9 mouse cellular contexts compared by ENCODE assay signal in the genomic region with DNA sequence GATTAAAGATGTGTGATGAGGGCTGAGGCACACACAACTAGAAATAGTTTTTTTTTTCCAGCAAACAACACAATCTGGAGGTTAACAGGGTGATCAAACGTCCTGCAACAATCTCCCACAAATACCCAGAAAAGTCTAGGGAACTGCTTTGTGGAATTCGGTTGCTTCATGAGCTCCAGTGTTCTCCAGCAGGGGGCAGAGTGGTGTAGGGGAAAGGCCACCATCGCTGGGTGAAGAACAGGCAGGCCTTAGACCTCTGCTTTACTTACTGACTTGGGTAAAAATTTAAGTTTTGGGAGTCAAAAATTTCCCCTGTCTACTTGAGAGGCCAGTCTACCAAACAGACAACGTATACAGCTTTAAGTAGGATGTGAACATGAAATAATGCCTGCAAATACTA. TPM values are rescaled to one million over a fixed set of nuclear protein-coding genes. Genes with fewer than 3 reads are reported as not detected.
DNase-seq lines count a peak whose midpoint lies in the region; ATAC-seq and TF ChIP-seq lines count a peak whose summit lies in the region.
"Had no signal": no experiment of that assay in that cellular context is flagged by ENCODE, and none has a peak within 500 bp of the region (broad histone marks: within the 10 kb centered on the region; RNA-seq: fewer than 3 reads in every experiment).

No protein-coding gene starts in this region.

- peak; percentile 90 for TF ChIP-seq CTCF in lung, embryonic 14.5 days (IDR thresholded peaks at IDR 0.05; ENCODE audit: low read depth)

- H3K4me1 ChIP-seq in lung, embryonic 14.5 days (ENCODE audit: insufficient read depth), result peaks cover 4% of the 10 kb centered on the region; the same call in 1 of the 2 replicates
- H3K4me1 ChIP-seq: neural tube, embryonic 13.5 days had no signal

- H3K27me3 ChIP-seq in lung, embryonic 14.5 days (ENCODE audit: insufficient read depth, low read length), result no peaks in the 10 kb centered on the region
- H3K27me3 ChIP-seq: neural tube, embryonic 13.5 days had no signal

- H3K36me3 ChIP-seq in lung, embryonic 14.5 days (ENCODE audit: insufficient read depth), result no peaks in the 10 kb centered on the region
- H3K36me3 ChIP-seq: neural tube, embryonic 13.5 days had no signal

- H3K9me3 ChIP-seq in lung, embryonic 14.5 days (ENCODE audit: low read depth, low read length), result no peaks in the 10 kb centered on the region
- H3K9me3 ChIP-seq: neural tube, embryonic 13.5 days had no signal

- peak; percentile 76 for DNase-seq in 416B (ENCODE audit: low read depth)
- DNase-seq in brain, adult 2 months (ENCODE audit: low read depth, low spot score), result peak; percentile 82
- peak; percentile 75 for DNase-seq in forelimb bud, embryonic 11.5 days (ENCODE audit: low read depth, low spot score)
- peak; percentile 90 for DNase-seq in kidney, postnatal 10 days
- peak; percentile 89 for DNase-seq in lung, embryonic 14.5 days
- peak; percentile 83 for DNase-seq in right cerebral cortex, postnatal 14 days
- peak; percentile 85 for DNase-seq in urinary bladder, postnatal 14 days (ENCODE audit: low spot score)

- no peak overlapping the region for H3K27ac ChIP-seq in lung, embryonic 14.5 days (ENCODE audit: low read depth)
- H3K27ac ChIP-seq: neural tube, embryonic 13.5 days had no signal

- WGBS in lung, embryonic 14.5 days, result 7% methylated on average over 4 of the region's 4 CpGs

- H3K4me3 ChIP-seq in lung, embryonic 14.5 days (ENCODE audit: low read depth, low read length), result no peak overlapping the region
- H3K4me3 ChIP-seq: neural tube, embryonic 13.5 days had no signal

- ATAC-seq in CD4-positive, CD25-positive, alpha-beta regulatory T cell, adult 4 months, result peak; percentile 67
- no peak for ATAC-seq in lung, embryonic 14.5 days (ENCODE audit: insufficient read depth)

- no peak overlapping the region for H3K4me2 ChIP-seq in lung, embryonic 14.5 days
- H3K4me2 ChIP-seq: neural tube, embryonic 13.5 days had no signal

- no peak overlapping the region for H3K9ac ChIP-seq in lung, embryonic 14.5 days
- H3K9ac ChIP-seq: neural tube, embryonic 13.5 days had no signal

RNA-seq across cellular contexts. Expression of a gene that starts 8.2 kb away (rescaled TPM):
- polyA plus RNA-seq in CD4-positive, CD25-positive, alpha-beta regulatory T cell, adult 4 months (2017; shearing (Covaris generic)), result 10 to 100 TPM; 11.8 to 14.6 TPM
- 13.7 and 14.7 TPM in 2 replicates for polyA plus RNA-seq in lung, embryonic 14.5 days (2014; fragmentation: Nextera tagmentation; extraction: Ambion mirVana)

RNA-seq across cellular contexts. Expression of a gene that starts 39.1 kb away (rescaled TPM):
- not detected for polyA plus RNA-seq in CD4-positive, CD25-positive, alpha-beta regulatory T cell, adult 4 months (2017; shearing (Covaris generic))
- 1.1 and 2.9 TPM in 2 replicates for polyA plus RNA-seq in lung, embryonic 14.5 days (2014; fragmentation: Nextera tagmentation; extraction: Ambion mirVana)
- polyA plus RNA-seq: neural tube, embryonic 13.5 days had no signal

RNA-seq across cellular contexts. Expression of a gene that starts 45.9 kb away (rescaled TPM):
- polyA plus RNA-seq in CD4-positive, CD25-positive, alpha-beta regulatory T cell, adult 4 months (2017; shearing (Covaris generic)), result 10 to 100 TPM; 33.9 to 42.3 TPM
- polyA plus RNA-seq in lung, embryonic 14.5 days (2014; fragmentation: Nextera tagmentation; extraction: Ambion mirVana), result 115 and 117 TPM in 2 replicates

RNA-seq across cellular contexts. Expression of a gene that starts 47.9 kb away (rescaled TPM):
- polyA plus RNA-seq in CD4-positive, CD25-positive, alpha-beta regulatory T cell, adult 4 months (2017; shearing (Covaris generic)), result 10 to 100 TPM; 63.5 to 84.9 TPM
- 101 and 108 TPM in 2 replicates for polyA plus RNA-seq in lung, embryonic 14.5 days (2014; fragmentation: Nextera tagmentation; extraction: Ambion mirVana)

RNA-seq across cellular contexts. Expression of a gene that starts 48.1 kb away (rescaled TPM):
- polyA plus RNA-seq in CD4-positive, CD25-positive, alpha-beta regulatory T cell, adult 4 months (2017; shearing (Covaris generic)), result 1 to 10 TPM; 7.6 to 8.7 TPM
- polyA plus RNA-seq in lung, embryonic 14.5 days (2014; fragmentation: Nextera tagmentation; extraction: Ambion mirVana), result 37.0 and 40.8 TPM in 2 replicates
